Mouse (Mus musculus): ENCODE measurements around the gene Col6a6. TPM values are rescaled to one million over a fixed set of nuclear protein-coding genes. Genes with fewer than 3 reads are reported as not detected.

The Col6a6 gene
- polyA plus RNA-seq, 1 experiment from 2014 or later = 0.15 TPM

DNA sequence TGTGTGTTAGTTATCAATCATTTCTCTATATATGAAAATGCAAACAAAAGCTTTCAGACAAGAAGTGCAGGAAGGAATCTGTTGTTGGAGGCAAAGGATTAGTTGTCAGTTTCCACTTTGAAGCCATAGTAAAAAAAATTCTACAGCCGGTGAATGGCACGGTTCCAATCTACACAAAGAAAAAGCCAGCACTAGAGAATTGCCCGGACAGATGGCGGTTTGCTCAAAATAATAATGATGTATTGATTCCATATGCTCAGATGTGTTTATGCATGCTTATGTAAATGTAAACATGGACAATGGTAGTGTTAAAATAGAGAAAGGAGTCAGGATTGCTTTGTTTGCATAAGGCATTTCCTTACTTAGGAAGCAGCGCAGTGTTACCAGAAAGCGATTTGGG, 31.8 kb downstream of the Col6a6 start:
- Histone ChIP-seq H3K4me3 (replicated peaks) (no peak overlapping the region), H3K4me2 (no peak overlapping the region), H3K27ac (no peak overlapping the region), H3K27me3 (no peaks in the 10 kb centered on the region), H3K9ac (no peak overlapping the region), H3K36me3 (no peaks in the 10 kb centered on the region), H3K4me1 (replicated peaks) (no peaks in the 10 kb centered on the region), H3K9me3 (replicated peaks) (no peaks in the 10 kb centered on the region)
- WGBS (ENCODE audit: insufficient replicate concordance) = 76% methylated on average over 6 of the region's 6 CpGs
- DNase-seq (no peak), ATAC-seq (ENCODE audit: low read depth) (no peak)

DNA sequence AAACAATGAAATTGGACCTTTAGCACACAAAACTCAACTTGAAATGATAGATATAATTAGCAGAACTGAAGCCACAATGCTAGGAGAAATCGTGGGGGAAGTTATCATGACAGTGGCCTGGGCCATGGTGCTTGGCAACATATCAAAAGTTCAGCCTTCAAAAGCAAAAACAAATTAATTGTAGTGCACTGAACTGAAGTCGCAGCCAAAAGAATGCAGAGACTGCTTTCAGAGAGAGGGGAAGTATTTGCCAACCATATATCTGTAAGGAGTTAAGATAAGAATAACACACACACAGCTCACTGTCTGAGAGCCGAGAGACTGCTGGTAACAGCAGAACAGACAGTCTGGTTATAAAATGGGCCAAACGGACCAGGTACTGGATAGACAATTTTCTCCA, 33.0 kb downstream of the Col6a6 start:
- Histone ChIP-seq H3K4me3 (replicated peaks) (no peak overlapping the region), H3K4me2 (no peak overlapping the region), H3K27ac (no peak overlapping the region), H3K9me3 (replicated peaks) (no peaks in the 10 kb centered on the region), H3K4me1 (replicated peaks) (no peaks in the 10 kb centered on the region), H3K36me3 (no peaks in the 10 kb centered on the region), H3K9ac (no peak overlapping the region), H3K27me3 (no peaks in the 10 kb centered on the region)
- no peak for DNase-seq
- WGBS (ENCODE audit: insufficient replicate concordance) = 37% methylated on average over 4 of the region's 4 CpGs
- no peak for ATAC-seq (ENCODE audit: low read depth)

- H3K4me1 ChIP-seq (replicated peaks) = no peaks in the 10 kb centered on the region
- no peak overlapping the region for H3K27ac ChIP-seq
- no peak overlapping the region for H3K4me2 ChIP-seq
- H3K9me3 ChIP-seq (replicated peaks) = no peaks in the 10 kb centered on the region
- H3K4me3 ChIP-seq (replicated peaks) = no peak overlapping the region
- DNase-seq (no peak), ATAC-seq (ENCODE audit: low read depth) (no peak)
- H3K9ac ChIP-seq = no peak overlapping the region
- WGBS (ENCODE audit: insufficient replicate concordance) = 56% methylated on average over 5 of the region's 5 CpGs
- no peaks in the 10 kb centered on the region for H3K27me3 ChIP-seq
- H3K36me3 ChIP-seq = no peaks in the 10 kb centered on the region
These were observed 36.1 kb downstream of the Col6a6 start for GRCm38 (mm10) chr9:105791810-105792209.

DNA sequence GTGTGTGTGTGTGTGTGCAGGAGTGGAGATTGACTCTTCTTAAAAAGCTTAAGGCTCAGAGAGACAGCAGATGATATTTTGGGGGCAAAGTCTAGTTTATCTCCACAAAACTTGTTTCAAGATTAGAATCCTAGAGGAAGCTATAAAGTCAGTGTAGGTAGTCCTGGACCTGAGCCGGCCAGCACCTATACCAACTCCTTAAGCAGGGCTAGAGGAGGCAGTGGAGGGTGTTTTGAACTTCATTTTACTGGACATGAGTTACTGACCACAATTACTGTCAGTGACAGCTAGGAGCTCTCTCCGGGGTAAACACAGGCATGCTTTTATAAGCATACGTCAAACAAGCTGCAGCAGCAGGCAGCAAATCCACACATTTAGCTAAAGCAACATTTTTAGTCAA, 39.8 kb downstream of the Col6a6 start:
- Histone ChIP-seq H3K36me3 (no peaks in the 10 kb centered on the region), H3K9me3 (replicated peaks) (no peaks in the 10 kb centered on the region), H3K4me1 (replicated peaks) (no peaks in the 10 kb centered on the region), H3K4me3 (replicated peaks) (no peak overlapping the region), H3K27ac (no peak overlapping the region), H3K4me2 (no peak overlapping the region), H3K27me3 (no peaks in the 10 kb centered on the region), H3K9ac (no peak overlapping the region)
- no peak for ATAC-seq (ENCODE audit: low read depth)
- WGBS (ENCODE audit: insufficient replicate concordance) = 70% methylated on average over 3 of the region's 3 CpGs
- DNase-seq = no peak

GRCm38 (mm10) chr9:105787800-105788199, 40.2 kb downstream of the Col6a6 start:
- Histone ChIP-seq H3K4me1 (replicated peaks) (no peaks in the 10 kb centered on the region), H3K27me3 (no peaks in the 10 kb centered on the region), H3K9ac (no peak overlapping the region), H3K4me3 (replicated peaks) (no peak overlapping the region), H3K4me2 (no peak overlapping the region), H3K9me3 (replicated peaks) (no peaks in the 10 kb centered on the region), H3K36me3 (no peaks in the 10 kb centered on the region), H3K27ac (no peak overlapping the region)
- ATAC-seq (ENCODE audit: low read depth) (no peak), DNase-seq (no peak)
- 71% methylated on average over 9 of the region's 11 CpGs for WGBS (ENCODE audit: insufficient replicate concordance)

GRCm38 (mm10) chr9:105784026-105784425, 43.9 kb downstream of the Col6a6 start:
- 67% methylated on average over 4 of the region's 4 CpGs for whole genome bisulfite sequencing (ENCODE audit: insufficient replicate concordance)
- no peak overlapping the region for H3K4me3 ChIP-seq (replicated peaks)
- no peaks in the 10 kb centered on the region for H3K27me3 ChIP-seq
- H3K27ac ChIP-seq = no peak overlapping the region
- DNase-seq = no peak
- H3K36me3 ChIP-seq = no peaks in the 10 kb centered on the region
- H3K4me2 ChIP-seq = no peak overlapping the region
- H3K9me3 ChIP-seq (replicated peaks) = 0 out of 2 replicates have a peak, but pooled peaks cover 7% of the 10 kb centered on the region
- H3K4me1 ChIP-seq (replicated peaks) = no peaks in the 10 kb centered on the region
- ATAC-seq (ENCODE audit: low read depth) = no peak
- no peak overlapping the region for H3K9ac ChIP-seq

DNA sequence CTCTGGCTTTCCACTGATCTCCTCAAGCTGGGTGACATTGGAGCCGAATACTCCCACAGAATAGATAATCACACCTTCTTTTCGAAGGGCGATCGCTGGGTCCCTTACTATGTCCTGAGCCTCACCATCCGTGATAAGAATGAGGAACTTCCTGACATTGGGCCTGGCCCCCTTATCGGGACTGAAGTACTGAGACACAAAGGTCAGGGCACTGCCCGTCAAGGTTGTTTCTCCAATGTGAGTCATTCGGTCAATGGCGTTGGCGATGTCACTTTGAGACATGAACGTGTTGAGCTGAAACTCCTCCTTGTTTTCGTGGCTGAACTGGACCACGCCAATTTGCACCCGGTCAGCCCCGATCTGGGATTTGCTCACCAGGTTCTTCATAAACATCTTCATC, 47.3 kb downstream of the Col6a6 start:
- 0 out of 2 replicates have a peak, but pooled peaks cover 7% of the 10 kb centered on the region for H3K9me3 ChIP-seq (replicated peaks)
- ATAC-seq (ENCODE audit: low read depth) (no peak), DNase-seq (no peak)
- H3K4me1 ChIP-seq (replicated peaks) = no peaks in the 10 kb centered on the region
- WGBS (ENCODE audit: insufficient replicate concordance) = 80% methylated on average over 15 of the region's 15 CpGs
- no peak overlapping the region for H3K4me3 ChIP-seq (replicated peaks)
- H3K9ac ChIP-seq = no peak overlapping the region
- H3K27me3 ChIP-seq = no peaks in the 10 kb centered on the region
- no peak overlapping the region for H3K27ac ChIP-seq
- no peak overlapping the region for H3K4me2 ChIP-seq
- no peaks in the 10 kb centered on the region for H3K36me3 ChIP-seq

DNA sequence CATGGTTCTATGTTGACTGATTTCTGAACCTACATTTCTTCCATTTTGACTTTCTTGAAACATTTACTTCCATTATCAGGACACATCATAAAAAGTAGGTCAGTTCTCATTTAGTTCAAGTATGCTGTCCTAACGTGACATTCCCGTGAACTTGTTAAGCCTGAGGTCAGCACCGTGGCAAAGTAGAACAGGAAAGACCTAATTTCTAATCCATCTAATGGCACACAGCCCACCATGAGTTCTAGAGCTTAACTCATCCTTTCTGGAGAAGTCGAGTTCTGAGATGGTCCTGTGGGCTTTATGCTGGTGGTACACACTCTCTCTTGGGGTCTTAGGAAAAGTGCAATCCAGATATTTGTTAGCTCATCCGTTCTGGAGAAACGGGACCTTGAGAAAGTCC, 49.2 kb downstream of the Col6a6 start:
- 70% methylated on average over 6 of the region's 6 CpGs for WGBS (ENCODE audit: insufficient replicate concordance)
- Histone ChIP-seq H3K27ac (no peak overlapping the region), H3K9me3 (replicated peaks) (peaks cover 7% of the 10 kb centered on the region; the same call in 1 of the 2 replicates), H3K4me1 (replicated peaks) (no peaks in the 10 kb centered on the region), H3K4me2 (no peak overlapping the region), H3K4me3 (replicated peaks) (no peak overlapping the region), H3K36me3 (no peaks in the 10 kb centered on the region), H3K27me3 (no peaks in the 10 kb centered on the region), H3K9ac (no peak overlapping the region)
- DNase-seq = no peak
- ATAC-seq (ENCODE audit: low read depth) = no peak

DNA sequence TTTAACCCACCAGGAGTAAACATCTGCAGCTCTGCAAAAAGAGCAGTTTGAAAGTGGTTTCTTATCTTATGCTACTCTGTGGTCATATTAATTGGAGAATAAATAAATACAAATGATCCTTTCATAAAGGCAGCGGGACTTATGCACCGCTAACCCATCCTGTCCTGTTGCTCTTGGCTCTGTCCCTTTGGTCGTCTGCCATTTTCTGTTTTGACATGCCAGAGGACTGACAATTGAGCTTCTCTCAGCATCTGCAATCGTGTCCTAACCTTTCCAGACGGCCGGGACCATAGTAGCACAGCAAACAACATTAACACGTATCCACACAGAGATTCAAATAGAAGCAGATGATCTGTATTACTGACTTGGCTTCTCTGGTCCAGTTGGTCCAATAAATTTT, 53.1 kb downstream of the Col6a6 start:
- Histone ChIP-seq H3K27ac (no peak overlapping the region), H3K36me3 (no peaks in the 10 kb centered on the region), H3K9me3 (replicated peaks) (peaks cover 4% of the 10 kb centered on the region; the same call in 1 of the 2 replicates), H3K4me1 (replicated peaks) (no peaks in the 10 kb centered on the region), H3K4me3 (replicated peaks) (no peak overlapping the region), H3K9ac (no peak overlapping the region), H3K4me2 (no peak overlapping the region), H3K27me3 (no peaks in the 10 kb centered on the region)
- no peak for ATAC-seq (ENCODE audit: low read depth)
- DNase-seq = no peak
- WGBS (ENCODE audit: insufficient replicate concordance) = 70% methylated on average over 7 of the region's 7 CpGs

GRCm38 (mm10) chr9:105774321-105774720, 53.6 kb downstream of the Col6a6 start:
- Histone ChIP-seq H3K4me2 (no peak overlapping the region), H3K27ac (no peak overlapping the region), H3K4me1 (replicated peaks) (no peaks in the 10 kb centered on the region), H3K36me3 (no peaks in the 10 kb centered on the region), H3K9ac (no peak overlapping the region), H3K4me3 (replicated peaks) (no peak overlapping the region), H3K9me3 (replicated peaks) (no peaks in the 10 kb centered on the region; the same call in 1 of the 2 replicates), H3K27me3 (no peaks in the 10 kb centered on the region)
- ATAC-seq (ENCODE audit: low read depth) (no peak), DNase-seq (no peak)
- 78% methylated on average over 19 of the region's 19 CpGs for WGBS (ENCODE audit: insufficient replicate concordance)

DNA sequence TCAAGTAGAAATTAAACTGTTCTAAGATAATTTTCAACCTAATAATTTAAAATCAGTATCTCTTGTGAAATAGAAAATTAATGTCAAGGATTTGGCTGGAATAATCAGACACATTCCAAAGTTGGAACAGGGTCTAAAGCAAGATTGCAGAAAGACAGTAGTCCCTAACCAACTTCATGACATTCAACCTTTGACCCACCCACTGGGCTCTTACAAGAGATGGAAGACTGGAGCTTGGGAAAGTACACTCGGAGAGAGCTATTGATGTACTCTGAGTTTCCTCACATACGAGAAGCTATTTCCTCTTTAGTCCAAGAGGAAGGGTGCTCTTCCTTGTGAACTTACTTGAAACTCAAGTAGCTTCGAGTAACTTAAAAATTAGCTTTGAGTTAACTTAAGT, 56.6 kb downstream of the Col6a6 start:
- Histone ChIP-seq H3K9ac (no peak overlapping the region), H3K4me2 (no peak overlapping the region), H3K9me3 (replicated peaks) (no peaks in the 10 kb centered on the region; the same call in 1 of the 2 replicates), H3K4me1 (replicated peaks) (no peaks in the 10 kb centered on the region), H3K36me3 (no peaks in the 10 kb centered on the region), H3K4me3 (replicated peaks) (no peak overlapping the region), H3K27me3 (no peaks in the 10 kb centered on the region), H3K27ac (no peak overlapping the region)
- 40% methylated on average over 3 of the region's 3 CpGs for WGBS (ENCODE audit: insufficient replicate concordance)
- DNase-seq (no peak), ATAC-seq (ENCODE audit: low read depth) (no peak)

GRCm38 (mm10) chr9:105770690-105771089, 57.3 kb downstream of the Col6a6 start:
- WGBS (ENCODE audit: insufficient replicate concordance) = 61% methylated on average over 7 of the region's 7 CpGs
- H3K9me3 ChIP-seq (replicated peaks) = no peaks in the 10 kb centered on the region; the same call in 1 of the 2 replicates
- no peaks in the 10 kb centered on the region for H3K4me1 ChIP-seq (replicated peaks)
- no peak overlapping the region for H3K9ac ChIP-seq
- no peak for DNase-seq
- no peak overlapping the region for H3K4me3 ChIP-seq (replicated peaks)
- H3K4me2 ChIP-seq = no peak overlapping the region
- no peaks in the 10 kb centered on the region for H3K36me3 ChIP-seq
- no peaks in the 10 kb centered on the region for H3K27me3 ChIP-seq
- ATAC-seq (ENCODE audit: low read depth) = no peak
- H3K27ac ChIP-seq = no peak overlapping the region

All from liver, embryonic 13.5 days (tissue).